In the genomic region with DNA sequence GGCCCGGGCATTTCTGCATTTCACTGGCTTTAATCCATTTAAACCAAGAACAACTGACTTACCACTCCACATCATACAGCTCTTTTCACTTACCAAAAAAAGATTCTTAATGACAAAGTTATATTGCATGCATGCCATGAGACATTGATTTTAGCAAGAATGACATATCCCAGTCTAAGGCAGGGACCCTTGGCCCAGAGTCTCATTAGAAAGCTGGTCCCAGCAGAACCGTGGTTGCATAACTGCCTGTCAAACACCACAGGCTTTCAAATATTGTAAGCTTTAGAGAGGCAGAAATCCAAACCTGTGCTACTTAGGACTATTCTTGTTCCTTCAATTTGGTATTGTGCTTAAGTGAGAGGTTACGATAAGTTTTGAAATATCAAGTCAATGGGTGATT, we compare ENCODE assay signal across 23 mouse cellular contexts. TPM values are rescaled to one million over a fixed set of nuclear protein-coding genes. Genes with fewer than 3 reads are reported as not detected.
A peak's percentile ranks its signal among the peaks of the same experiment; 100 is the strongest.
DNase-seq lines count a peak whose midpoint lies in the region; ATAC-seq and TF ChIP-seq lines count a peak whose summit lies in the region.
"Had no signal": no experiment of that assay in that cellular context is flagged by ENCODE, and none has a peak within 500 bp of the region (broad histone marks: within the 10 kb centered on the region; RNA-seq: fewer than 3 reads in every experiment).

No protein-coding gene starts in this region.

- H3K9me3 ChIP-seq in heart, embryonic 11.5 days (replicated peaks; ENCODE audit: control insufficient read depth, low read length): no peaks in the 10 kb centered on the region
- no peaks in the 10 kb centered on the region for H3K9me3 ChIP-seq in heart, embryonic 14.5 days (ENCODE audit: control insufficient read depth, low read length)
- H3K9me3 ChIP-seq: embryonic facial prominence, embryonic 12.5 days; embryonic facial prominence, embryonic 15.5 days; hindbrain, embryonic 12.5 days; hindbrain, embryonic 15.5 days had no signal

- H3K4me1 ChIP-seq in heart, embryonic 11.5 days (ENCODE audit: control insufficient read depth, insufficient read depth, low read length): peaks cover 45% of the 10 kb centered on the region
- peaks cover 20 to 54% of the 10 kb centered on the region in 2 experiments for H3K4me1 ChIP-seq in heart, embryonic 14.5 days (ENCODE audit: control insufficient read depth in 2 of 2, insufficient read depth in 2 of 2, low read length in 2 of 2)
- H3K4me1 ChIP-seq in heart, adult 2 months (ENCODE audit: control insufficient read depth, insufficient read depth, low read length): no peaks in the 10 kb centered on the region
- H3K4me1 ChIP-seq: embryonic facial prominence, embryonic 15.5 days; hindbrain, embryonic 12.5 days; hindbrain, embryonic 15.5 days had no signal

- H3K27me3 ChIP-seq in heart, embryonic 11.5 days (ENCODE audit: control insufficient read depth, insufficient read depth, low read length): no peaks in the 10 kb centered on the region
- H3K27me3 ChIP-seq in heart, embryonic 14.5 days (ENCODE audit: control insufficient read depth, insufficient read depth, low read length): no peaks in the 10 kb centered on the region
- H3K27me3 ChIP-seq in heart, adult 2 months (ENCODE audit: control insufficient read depth, insufficient read depth, low read length): no peaks in the 10 kb centered on the region
- H3K27me3 ChIP-seq: embryonic facial prominence, embryonic 12.5 days; embryonic facial prominence, embryonic 15.5 days; hindbrain, embryonic 12.5 days; hindbrain, embryonic 15.5 days had no signal

- no peaks in the 10 kb centered on the region; the same call in 1 of the 2 replicates for H3K79me2 ChIP-seq in heart, adult 2 months (replicated peaks; ENCODE audit: control insufficient read depth, insufficient read depth, low read length)

- no peak for DNase-seq in gastrocnemius, adult 2 months
- DNase-seq in gastrocnemius, postnatal 36 days: no peak
- no peak for DNase-seq in heart, adult 9 months (ENCODE audit: low spot score in 2 of 2)
- DNase-seq in heart, adult 2 months: no peak
- no peak for DNase-seq in layer of hippocampus, adult 2 months (ENCODE audit: low spot score in 2 of 2)
- DNase-seq in layer of hippocampus, postnatal 25 days (ENCODE audit: extremely low spot score in 1 of 2, low spot score in 1 of 2): no peak
- DNase-seq: adrenal gland, postnatal 10 days; adrenal gland, postnatal 36 days; cerebellum, adult 18-20 months; cerebellum, adult 9-10 months; cerebellum, postnatal 14 days; forebrain, postnatal 0 days; gastrocnemius, postnatal 25 days; kidney, adult 2 months had no signal

- 68% methylated on average over 3 of the region's 3 CpGs for WGBS in heart, embryonic 11.5 days (ENCODE audit: insufficient replicate concordance)
- WGBS in heart, embryonic 14.5 days: 69% methylated on average over 3 of the region's 3 CpGs
- WGBS in heart, adult 2 months: 82% methylated on average over 3 of the region's 3 CpGs

- intact Hi-C loops in gastrocnemius, adult 2 months (cut with DNase I): no loop called here
- intact Hi-C loops in gastrocnemius, postnatal 36 days (cut with DNase I): no loop called here
- intact Hi-C loops in heart, adult 2 months (cut with DNase I): no loop called here

- peaks cover 11% of the 10 kb centered on the region; the same call in 1 of the 2 replicates for H3K36me3 ChIP-seq in heart, embryonic 11.5 days (ENCODE audit: control insufficient read depth, insufficient read depth, low read length)
- peaks cover 78% of the 10 kb centered on the region for H3K36me3 ChIP-seq in heart, embryonic 14.5 days (ENCODE audit: control insufficient read depth, insufficient read depth, low read length)
- H3K36me3 ChIP-seq in heart, adult 2 months (ENCODE audit: control insufficient read depth, insufficient read depth, low read length): peaks cover 18% of the 10 kb centered on the region
- H3K36me3 ChIP-seq: embryonic facial prominence, embryonic 12.5 days; hindbrain, embryonic 12.5 days had no signal

- H3K27ac ChIP-seq in gastrocnemius, adult 2 months: peak overlapping the region; percentile 41; the same call in 1 of the 2 replicates
- no peak overlapping the region for H3K27ac ChIP-seq in heart, embryonic 11.5 days (ENCODE audit: low read depth, low read length)
- H3K27ac ChIP-seq in heart, embryonic 14.5 days (replicated peaks in 1 of 2; ENCODE audit: control insufficient read depth in 1 of 2, insufficient read depth in 1 of 2, low read depth in 2 of 2, low read length in 2 of 2): peak overlapping the region; percentile 5 to 79; a peak in 2 of 4 replicates
- H3K27ac ChIP-seq in heart, adult 2 months: no peak overlapping the region
- H3K27ac ChIP-seq in layer of hippocampus, adult 2 months: peak overlapping the region; percentile 70; the same call in 1 of the 2 replicates
- H3K27ac ChIP-seq: embryonic facial prominence, embryonic 12.5 days; embryonic facial prominence, embryonic 15.5 days; hindbrain, embryonic 12.5 days; hindbrain, embryonic 15.5 days had no signal

- H3K4me3 ChIP-seq in gastrocnemius, adult 2 months: no peak overlapping the region
- no peak overlapping the region for H3K4me3 ChIP-seq in heart, embryonic 11.5 days (ENCODE audit: low read depth, low read length)
- no peak overlapping the region for H3K4me3 ChIP-seq in heart, embryonic 14.5 days (ENCODE audit: control insufficient read depth in 1 of 2, insufficient read depth in 1 of 2, low read depth in 1 of 2, low read length in 2 of 2)
- no peak overlapping the region for H3K4me3 ChIP-seq in heart, adult 2 months
- no peak overlapping the region for H3K4me3 ChIP-seq in layer of hippocampus, adult 2 months
- H3K4me3 ChIP-seq: embryonic facial prominence, embryonic 12.5 days; embryonic facial prominence, embryonic 15.5 days; hindbrain, embryonic 12.5 days; hindbrain, embryonic 15.5 days had no signal

- TF ChIP-seq POLR2A in heart, adult 2 months (IDR thresholded peaks at IDR 0.05; ENCODE audit: insufficient read depth, low read depth, low read length): no peak

- TF ChIP-seq CTCF in gastrocnemius, adult 2 months (IDR thresholded peaks at IDR 0.05): no peak
- no peak for TF ChIP-seq CTCF in heart, adult 2 months (IDR thresholded peaks at IDR 0.05)
- no peak for TF ChIP-seq CTCF in layer of hippocampus, adult 2 months (conservative IDR thresholded peaks at IDR 0.05)

- H3K4me2 ChIP-seq in heart, embryonic 11.5 days: no peak overlapping the region
- no peak overlapping the region for H3K4me2 ChIP-seq in heart, embryonic 14.5 days (ENCODE audit: low read length)
- H3K4me2 ChIP-seq: embryonic facial prominence, embryonic 12.5 days; embryonic facial prominence, embryonic 15.5 days; hindbrain, embryonic 12.5 days; hindbrain, embryonic 15.5 days had no signal

- H3K9ac ChIP-seq in heart, embryonic 11.5 days (ENCODE audit: low read depth, low read length): 0 out of 2 replicates have a peak overlapping the region, but pooled peaks have one; percentile 50
- H3K9ac ChIP-seq in heart, embryonic 14.5 days (ENCODE audit: low read length): 0 out of 2 replicates have a peak overlapping the region, but pooled peaks have one; percentile 45
- no peak overlapping the region for H3K9ac ChIP-seq in heart, adult 2 months (ENCODE audit: low read depth, low read length)
- H3K9ac ChIP-seq: embryonic facial prominence, embryonic 12.5 days; embryonic facial prominence, embryonic 15.5 days; forebrain, postnatal 0 days; hindbrain, embryonic 12.5 days; hindbrain, embryonic 15.5 days had no signal

- TF ChIP-seq EP300 in heart, adult 2 months (IDR thresholded peaks at IDR 0.05; ENCODE audit: insufficient read depth, low read depth, low read length): no peak

- no peak for ATAC-seq in heart, embryonic 11.5 days (replicated peaks; ENCODE audit: insufficient number of reproducible peaks, low FRiP score, low TSS enrichment)
- no peak for ATAC-seq in heart, embryonic 14.5 days (ENCODE audit: insufficient number of reproducible peaks, insufficient read depth, low FRiP score, low read depth)
- ATAC-seq: activated CD4-positive, CD25-positive, alpha-beta regulatory T cell, adult 4 months; forebrain, embryonic 14.5 days; forebrain, postnatal 0 days; intestine, postnatal 0 days had no signal

RNA-seq across cellular contexts. Expression of a gene that starts 11.4 kb away (rescaled TPM):
- 100 to 1,000 TPM; 437 to 466 TPM for total RNA-seq in gastrocnemius, adult 2 months (2021)
- total RNA-seq in gastrocnemius, postnatal 36 days (2021): 100 to 1,000 TPM; 308 to 375 TPM
- polyA plus RNA-seq in heart, embryonic 11.5 days (2014; fragmentation: Nextera tagmentation; extraction: Ambion mirVana): 797 and 836 TPM in 2 replicates
- polyA plus RNA-seq in heart, embryonic 14.5 days (2014; fragmentation: Nextera tagmentation; extraction: Ambion mirVana): 778 and 797 TPM in 2 replicates
- total RNA-seq in heart, adult 2 months (2021): 100 to 1,000 TPM; 145 to 161 TPM
- 114 and 195 TPM in 2 replicates for polyA plus RNA-seq in heart, adult 2 months (2012; rRNA removed)
- 10 to 100 TPM; 39.2 to 44.8 TPM for total RNA-seq in layer of hippocampus, adult 2 months (2021)
- 10 to 100 TPM; 41.8 to 48.6 TPM for total RNA-seq in layer of hippocampus, postnatal 25 days (2021)

Comparison
In these comparisons a context has a peak if more than half of its experiments do, and no peak if none do; other contexts are left out.
1. H3K27ac ChIP-seq: peak in gastrocnemius, adult 2 months (single experiment), heart, embryonic 14.5 days (2 of 2) and layer of hippocampus, adult 2 months (single experiment); none in heart, embryonic 11.5 days (single experiment) and heart, adult 2 months (single experiment).